Mouse (Mus musculus) forebrain, embryonic 11.5 days (tissue): Measurements from ENCODE around the gene Aebp2. TPM values are rescaled to one million over a fixed set of nuclear protein-coding genes. Genes with fewer than 3 reads are reported as not detected.
A peak's percentile ranks its signal among the peaks of the same experiment; 100 is the strongest.

Experiments used
- ATAC-seq: fragments of 200-750 bp; cut with Nextera tagmentation; replicated peaks from 2 replicates; pipeline ENCODE4 v1.8.0; 2017; ENCODE audit warnings: moderate TSS enrichment; ENCODE audit not compliant: low FRiP score
- DNase-seq: peaks from one replicate; pipeline ENCODE4 v3.0.0-alpha.2; 2017; ENCODE audit warnings: low spot score
- H3K27ac ChIP-seq: fragments of 300-500 bp; sonication (generic); 2 replicates; pipeline ENCODE4 v1.5.1; 2014; ENCODE audit warnings: low read depth, low read length
- H3K27me3 ChIP-seq: fragments of 300-500 bp; sonication (generic); 2 replicates; pipeline ENCODE4 v1.6.1; 2014; ENCODE audit warnings: mild to moderate bottlenecking, low read length, mixed read lengths; ENCODE audit not compliant: control insufficient read depth, insufficient read depth
- H3K36me3 ChIP-seq: fragments of 300-500 bp; sonication (generic); 2 replicates; pipeline ENCODE4 v1.6.1; 2014; ENCODE audit warnings: mild to moderate bottlenecking, low read length, moderate library complexity, mixed read lengths; ENCODE audit not compliant: control insufficient read depth, insufficient read depth
- H3K4me1 ChIP-seq: fragments of 300-500 bp; sonication (generic); replicated peaks from 2 replicates; pipeline ENCODE4 v1.6.1; 2014; ENCODE audit warnings: low read length, mixed read lengths; ENCODE audit not compliant: control insufficient read depth, insufficient read depth
- H3K4me2 ChIP-seq: fragments of 300-500 bp; sonication (generic); 2 replicates; pipeline ENCODE4 v1.6.1; 2014; ENCODE audit warnings: low read depth, mild to moderate bottlenecking, low read length, moderate library complexity, mixed read lengths; ENCODE audit not compliant: severe bottlenecking
- H3K4me3 ChIP-seq: fragments of 300-500 bp; sonication (generic); 2 replicates; pipeline ENCODE4 v1.5.1; 2014; ENCODE audit warnings: low read depth, low read length
- H3K9ac ChIP-seq: fragments of 300-500 bp; sonication (generic); 2 replicates; pipeline ENCODE4 v1.6.1; 2014; ENCODE audit warnings: low read length
- H3K9me3 ChIP-seq: fragments of 300-500 bp; sonication (generic); 2 replicates; pipeline ENCODE4 v1.6.1; 2016; ENCODE audit warnings: low read length, mixed read lengths; ENCODE audit not compliant: control insufficient read depth
- WGBS: fragments of 180-500 bp; shearing (Covaris S2); extraction: QIAGEN DNeasy Blood & Tissue Kit; methylation state at CpG from one replicate; pipeline ENCODE4 v1.1.7; 2014; 5-methylcytosine and 5-hydroxymethylcytosine counted together
- polyA plus RNA-seq: library from polyadenylated mRNA; unstranded; fragments of >200 nt; fragmentation: Nextera tagmentation; extraction: Ambion mirVana; gene quantifications from 2 replicates; pipeline ENCODE4 v1.2.1, GENCODE M21; 2014

The Aebp2 gene
- polyA plus RNA-seq, 1 experiment from 2014 or later: 15.1 TPM

- no peak overlapping the region for H3K4me2 ChIP-seq
- no peak overlapping the region for H3K27ac ChIP-seq
- no peaks in the 10 kb centered on the region; the same call in 1 of the 2 replicates for H3K36me3 ChIP-seq
- no peaks in the 10 kb centered on the region for H3K9me3 ChIP-seq
- H3K27me3 ChIP-seq: no peaks in the 10 kb centered on the region
- ATAC-seq (no peak), DNase-seq (no peak)
- H3K4me1 ChIP-seq: peaks cover 24% of the 10 kb centered on the region
- 77% methylated on average over 4 of the region's 4 CpGs for WGBS
- no peak overlapping the region for H3K9ac ChIP-seq
- no peak overlapping the region for H3K4me3 ChIP-seq
Measured at GRCm38 (mm10) chr6:140629176-140629859, 6.9 kb downstream of the Aebp2 start.

DNA sequence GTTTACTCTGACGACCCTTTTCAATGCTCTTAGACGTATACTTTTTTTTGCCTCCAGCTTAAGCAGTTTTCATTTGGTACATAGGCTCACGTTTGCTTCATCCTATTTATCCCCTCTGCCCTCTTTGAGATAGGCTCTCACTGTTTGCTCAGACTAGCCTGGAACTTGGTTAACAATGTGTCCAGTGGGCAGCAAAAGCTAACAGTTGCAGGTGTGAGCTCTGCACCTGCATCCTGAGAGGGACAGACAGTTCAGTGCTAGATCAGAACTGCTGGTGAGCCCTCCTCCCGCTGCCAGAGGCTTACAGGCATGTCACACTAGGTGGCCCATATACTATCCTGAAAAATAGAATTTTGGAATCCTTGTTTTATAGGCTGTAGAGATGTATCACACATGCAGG, 7.8 kb downstream of the Aebp2 start:
- H3K4me1 ChIP-seq: peaks cover 24% of the 10 kb centered on the region
- ATAC-seq (no peak), DNase-seq (no peak)
- H3K27ac ChIP-seq: no peak overlapping the region
- H3K4me3 ChIP-seq: no peak overlapping the region
- H3K9ac ChIP-seq: no peak overlapping the region
- no peak overlapping the region for H3K4me2 ChIP-seq
- no peaks in the 10 kb centered on the region for H3K9me3 ChIP-seq
- WGBS: 36% methylated on average over 4 of the region's 4 CpGs
- H3K36me3 ChIP-seq: no peaks in the 10 kb centered on the region; the same call in 1 of the 2 replicates
- H3K27me3 ChIP-seq: no peaks in the 10 kb centered on the region

DNA sequence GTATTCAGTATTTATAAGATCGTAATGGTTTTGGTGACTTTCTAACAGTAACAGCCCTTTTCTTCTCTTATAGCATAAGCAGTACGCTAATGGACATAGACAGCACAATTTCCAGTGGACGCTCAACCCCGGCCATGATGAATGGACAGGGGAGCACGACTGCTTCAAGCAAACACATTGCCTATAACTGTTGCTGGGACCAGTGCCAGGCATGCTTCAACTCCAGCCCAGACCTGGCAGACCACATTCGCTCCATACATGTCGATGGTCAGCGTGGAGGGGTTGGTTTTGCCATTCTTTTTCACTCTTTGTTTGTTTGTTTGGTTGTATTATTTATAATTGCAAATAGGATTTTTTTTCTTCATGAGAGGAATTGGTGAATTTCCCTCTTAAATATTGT, 11.2 kb downstream of the Aebp2 start:
- no peak overlapping the region for H3K9ac ChIP-seq
- no peak overlapping the region for H3K27ac ChIP-seq
- H3K27me3 ChIP-seq: no peaks in the 10 kb centered on the region
- no peaks in the 10 kb centered on the region; the same call in 1 of the 2 replicates for H3K36me3 ChIP-seq
- no peak overlapping the region for H3K4me3 ChIP-seq
- WGBS: 92% methylated on average over 8 of the region's 8 CpGs
- DNase-seq (no peak), ATAC-seq (no peak)
- H3K4me2 ChIP-seq: no peak overlapping the region
- no peaks in the 10 kb centered on the region for H3K9me3 ChIP-seq
- peaks cover 10% of the 10 kb centered on the region for H3K4me1 ChIP-seq

GRCm38 (mm10) chr6:140636290-140636689, 13.8 kb downstream of the Aebp2 start:
- H3K9me3 ChIP-seq: no peaks in the 10 kb centered on the region
- H3K27me3 ChIP-seq: no peaks in the 10 kb centered on the region
- H3K9ac ChIP-seq: no peak overlapping the region
- H3K4me3 ChIP-seq: no peak overlapping the region
- peaks cover 6% of the 10 kb centered on the region; the same call in 1 of the 2 replicates for H3K36me3 ChIP-seq
- H3K4me2 ChIP-seq: no peak overlapping the region
- no peaks in the 10 kb centered on the region for H3K4me1 ChIP-seq
- 93% methylated on average over 4 of the region's 4 CpGs for WGBS
- DNase-seq (no peak), ATAC-seq (no peak)
- no peak overlapping the region for H3K27ac ChIP-seq

DNA sequence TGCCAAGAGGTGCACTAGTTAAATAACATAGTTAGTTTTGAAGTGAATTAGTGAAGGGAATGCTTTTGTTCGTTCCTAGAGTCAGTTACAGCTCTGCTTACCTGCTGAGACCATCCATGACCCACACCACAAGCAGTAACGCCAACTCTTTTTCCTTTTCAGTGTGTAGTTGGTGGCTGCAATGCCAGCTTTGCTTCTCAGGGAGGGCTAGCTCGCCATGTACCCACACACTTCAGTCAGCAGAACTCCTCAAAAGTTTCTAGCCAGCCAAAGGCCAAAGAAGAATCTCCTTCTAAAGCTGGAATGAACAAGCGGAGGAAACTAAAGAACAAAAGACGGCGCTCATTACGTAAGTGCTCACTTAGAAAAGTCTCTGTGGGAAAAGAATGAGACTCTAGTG, 19.5 kb downstream of the Aebp2 start:
- Histone ChIP-seq H3K4me3 (no peak overlapping the region), H3K9ac (no peak overlapping the region), H3K4me1 (no peaks in the 10 kb centered on the region), H3K4me2 (no peak overlapping the region), H3K27ac (no peak overlapping the region), H3K9me3 (no peaks in the 10 kb centered on the region), H3K36me3 (peaks cover 11% of the 10 kb centered on the region; the same call in 1 of the 2 replicates), H3K27me3 (no peaks in the 10 kb centered on the region)
- no peak for ATAC-seq
- WGBS: 81% methylated on average over 7 of the region's 7 CpGs
- DNase-seq: no peak

DNA sequence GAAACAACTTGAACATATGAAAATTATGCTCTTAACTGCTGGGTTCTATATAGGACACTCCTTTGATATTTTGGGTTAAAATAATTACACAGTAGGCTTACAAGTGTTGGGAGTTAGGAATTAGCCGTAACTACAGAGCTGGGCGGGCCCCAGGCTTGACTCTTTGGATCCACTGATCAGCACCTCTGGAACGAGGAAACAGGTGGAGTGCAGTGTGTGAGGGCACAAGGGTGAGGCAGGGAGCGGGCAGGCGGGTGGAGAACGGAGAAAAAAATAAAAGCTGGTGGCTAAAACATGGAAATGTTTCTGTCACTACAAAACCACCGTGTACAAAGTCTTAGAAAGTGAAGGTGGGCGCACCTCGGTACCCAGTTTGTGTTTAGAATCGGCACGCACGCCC, 20.2 kb downstream of the Aebp2 start:
- DNase-seq: no peak

DNA sequence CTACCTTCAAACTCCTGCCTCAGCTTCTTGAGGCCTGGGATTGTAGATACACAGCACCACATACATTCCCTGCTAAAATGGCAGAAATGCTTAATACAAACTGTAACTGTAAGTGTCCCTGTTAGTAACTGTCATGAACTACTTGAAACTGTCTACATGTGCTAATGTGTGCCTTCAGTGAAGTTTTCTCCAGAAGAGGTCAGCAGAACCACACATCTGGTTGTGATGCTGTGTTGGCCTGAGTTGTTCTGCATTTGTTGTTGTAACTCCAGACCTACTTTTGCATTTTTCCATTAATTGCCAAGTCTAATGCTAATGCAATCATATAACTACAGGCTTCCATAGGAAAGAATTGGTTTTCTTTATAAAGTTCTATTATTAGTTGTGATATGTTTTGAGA, 23.5 kb downstream of the Aebp2 start:
- DNase-seq: no peak
- ATAC-seq: no peak
- H3K27ac ChIP-seq: no peak overlapping the region
- H3K9me3 ChIP-seq: no peaks in the 10 kb centered on the region
- no peak overlapping the region for H3K9ac ChIP-seq
- peaks cover 5% of the 10 kb centered on the region; the same call in 1 of the 2 replicates for H3K36me3 ChIP-seq
- H3K27me3 ChIP-seq: no peaks in the 10 kb centered on the region
- H3K4me1 ChIP-seq: no peaks in the 10 kb centered on the region
- H3K4me3 ChIP-seq: no peak overlapping the region
- H3K4me2 ChIP-seq: no peak overlapping the region

More for the DNA sequence above, 20.2 kb downstream of the Aebp2 start:
- WGBS: 95% methylated on average over 12 of the region's 12 CpGs
- H3K9ac ChIP-seq: no peak overlapping the region
- H3K36me3 ChIP-seq: peaks cover 11% of the 10 kb centered on the region; the same call in 1 of the 2 replicates
- no peak overlapping the region for H3K4me3 ChIP-seq
- H3K27ac ChIP-seq: no peak overlapping the region
- H3K27me3 ChIP-seq: no peaks in the 10 kb centered on the region
- H3K4me2 ChIP-seq: no peak overlapping the region
- H3K9me3 ChIP-seq: no peaks in the 10 kb centered on the region
- no peak for ATAC-seq
- H3K4me1 ChIP-seq: no peaks in the 10 kb centered on the region

DNA sequence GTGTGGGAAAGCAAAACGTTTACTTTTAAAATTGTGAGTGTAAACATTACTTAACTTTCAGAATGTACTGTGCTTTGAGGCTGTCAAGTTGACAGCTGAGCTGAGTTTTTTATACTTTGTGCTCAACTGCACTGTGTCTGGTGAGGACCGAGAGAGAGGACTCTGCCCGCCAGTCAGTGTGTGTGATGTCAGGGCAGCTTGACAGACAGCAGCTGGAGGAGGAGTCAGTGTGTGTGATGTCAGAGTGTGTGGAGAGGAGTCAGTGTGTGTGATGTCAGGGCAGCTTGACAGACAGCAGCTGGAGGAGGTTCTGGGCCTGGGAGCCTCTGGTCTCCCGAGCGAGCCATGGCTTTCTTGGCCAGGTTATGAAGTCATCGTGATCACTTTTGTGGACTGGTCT, 24.4 kb downstream of the Aebp2 start:
- Histone ChIP-seq H3K4me1 (no peaks in the 10 kb centered on the region), H3K9ac (no peak overlapping the region), H3K36me3 (peaks cover 5% of the 10 kb centered on the region; the same call in 1 of the 2 replicates), H3K9me3 (no peaks in the 10 kb centered on the region), H3K4me2 (no peak overlapping the region), H3K27me3 (no peaks in the 10 kb centered on the region), H3K4me3 (no peak overlapping the region), H3K27ac (no peak overlapping the region)
- no peak for DNase-seq
- WGBS: 91% methylated on average over 6 of the region's 6 CpGs
- peak; percentile 58; the same call in 1 of the 2 replicates for ATAC-seq

DNA sequence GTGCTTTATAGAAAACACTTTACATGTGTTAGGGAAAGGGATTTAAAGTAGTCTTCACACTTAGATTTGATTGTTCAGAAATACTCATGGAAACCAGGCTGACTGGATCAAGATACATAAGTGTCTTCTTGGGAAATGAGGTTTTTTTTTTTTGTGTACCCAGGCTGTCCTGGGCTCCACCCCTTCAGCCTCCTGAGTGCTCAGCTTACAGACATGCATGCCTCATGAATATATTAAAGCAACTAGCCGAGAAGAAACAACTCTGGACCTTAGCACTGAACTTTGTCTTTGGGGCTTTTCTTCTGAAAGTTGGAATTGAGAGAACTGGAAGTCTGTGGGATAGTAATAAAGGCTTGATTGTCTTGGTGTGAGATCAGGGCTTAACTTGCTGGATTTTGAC, 27.3 kb downstream of the Aebp2 start:
- 53% methylated on average over 1 of the region's 1 CpGs for WGBS
- Histone ChIP-seq H3K27ac (no peak overlapping the region), H3K36me3 (peaks cover 5% of the 10 kb centered on the region; the same call in 1 of the 2 replicates), H3K9me3 (no peaks in the 10 kb centered on the region), H3K4me3 (no peak overlapping the region), H3K4me1 (no peaks in the 10 kb centered on the region), H3K4me2 (no peak overlapping the region), H3K9ac (no peak overlapping the region), H3K27me3 (no peaks in the 10 kb centered on the region)
- no peak for ATAC-seq
- DNase-seq: no peak
